Mouse (Mus musculus): ENCODE data around the gene Adam10.

Adam10 gene

GRCm38 (mm10) chr9:70788705-70789104 is 109.9 kb downstream of the Adam10 start:
- no peak for DNase-seq (ENCODE audit: low spot score)

GRCm38 (mm10) chr9:70790621-70791020 is 111.8 kb downstream of the Adam10 start:
- no peak for DNase-seq (ENCODE audit: low spot score)

- DNase-seq (ENCODE audit: low spot score): no peak
These were observed 116.0 kb downstream of the Adam10 start for GRCm38 (mm10) chr9:70794643-70795438.

GRCm38 (mm10) chr9:70795439-70795757 is 116.6 kb downstream of the Adam10 start:
- no peak for DNase-seq (ENCODE audit: low spot score)

GRCm38 (mm10) chr9:70800588-70801315 is 122.0 kb downstream of the Adam10 start:
- no peak for DNase-seq (ENCODE audit: low spot score)

- no peak for DNase-seq (ENCODE audit: low spot score)
These were observed 123.0 kb downstream of the Adam10 start for GRCm38 (mm10) chr9:70801761-70802160.

GRCm38 (mm10) chr9:70802816-70803215 is 124.0 kb downstream of the Adam10 start:
- no peak for DNase-seq (ENCODE audit: low spot score)

- DNase-seq (ENCODE audit: low spot score): no peak
These were observed 127.3 kb downstream of the Adam10 start for GRCm38 (mm10) chr9:70806069-70806468.

- DNase-seq (ENCODE audit: low spot score): no peak
These were observed 128.9 kb downstream of the Adam10 start for GRCm38 (mm10) chr9:70807714-70808113.

GRCm38 (mm10) chr9:70812551-70812950 is 133.8 kb downstream of the Adam10 start:
- no peak for DNase-seq (ENCODE audit: low spot score)

GRCm38 (mm10) chr9:70816701-70817305 is 138.0 kb downstream of the Adam10 start:
- peak; percentile 50 for DNase-seq (ENCODE audit: low spot score)

GRCm38 (mm10) chr9:70817396-70817795 is 138.6 kb downstream of the Adam10 start:
- DNase-seq (ENCODE audit: low spot score): no peak

- no peak for DNase-seq (ENCODE audit: low spot score)
These were observed 139.9 kb downstream of the Adam10 start for GRCm38 (mm10) chr9:70818739-70819138.

GRCm38 (mm10) chr9:70824103-70824502 is 145.3 kb downstream of the Adam10 start:
- DNase-seq (ENCODE audit: low spot score): no peak

GRCm38 (mm10) chr9:70827911-70828310 is 149.1 kb downstream of the Adam10 start:
- no peak for DNase-seq (ENCODE audit: low spot score)
